Mouse (Mus musculus) left cerebral cortex, postnatal 36 days (tissue): Measurements from ENCODE around the gene Cfap65. TPM values are rescaled to one million over a fixed set of nuclear protein-coding genes. Genes with fewer than 3 reads are reported as not detected.

Experiments
- DNase-seq, 2 experiments: peaks; one replicate each; pipeline ENCODE4 v3.0.0; 2021 to 2022; ENCODE audit warnings: low spot score in 2 of 2, mixed read lengths in 1 of 2
- intact Hi-C: fragments of 180-260 bp; cut with DNase I; formaldehyde crosslinking; loops from one replicate; pipeline ENCODE4 v1.15.1; 2025
- total RNA-seq, 2 experiments: library from RNA; stranded (reverse); gene quantifications; 2 replicates each; pipeline ENCODE4 v1.2.3; 2021

Gene Cfap65
- total RNA-seq, 2 experiments from 2014 or later: 1.7 to 2.6 TPM

DNA sequence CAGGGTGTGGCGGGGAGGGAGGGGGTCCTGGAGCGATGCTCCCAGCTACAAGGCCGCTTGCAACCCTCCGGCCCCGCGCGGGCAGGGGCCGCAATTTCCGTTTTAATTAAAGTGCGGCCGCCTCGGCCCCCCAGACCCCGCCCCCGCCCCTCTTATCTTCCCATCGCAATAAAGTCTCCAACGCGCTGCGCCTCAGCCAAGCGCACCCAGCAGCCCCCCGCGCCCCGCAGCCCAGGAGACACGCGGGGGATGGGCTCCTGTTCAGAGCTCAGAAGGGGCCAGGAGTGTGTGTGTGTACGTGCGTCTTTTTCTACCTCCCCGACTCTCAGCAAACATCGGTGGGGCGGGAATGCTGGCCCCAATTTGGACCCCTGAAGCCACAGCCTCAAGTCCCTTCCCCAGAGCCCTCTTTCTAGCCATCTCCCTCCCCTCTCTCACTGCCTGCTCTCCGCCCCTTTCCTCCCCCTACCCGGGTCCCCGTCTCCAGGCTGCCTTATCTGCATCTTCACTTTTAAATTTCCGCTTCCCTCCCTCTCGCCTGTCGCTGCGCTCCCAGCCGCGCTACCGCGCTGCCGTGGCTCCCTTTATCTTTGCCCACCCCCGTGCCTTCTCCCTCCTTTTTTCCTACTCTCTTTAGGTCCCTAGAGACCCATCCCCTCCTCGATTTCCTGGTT, 49.9 kb downstream of the Cfap65 start, which contains the start of gene Fev:
Gene Fev (minus strand): TSS at position 51 of the 674 bp plus-strand sequence.
- DNase-seq: no peak
- intact Hi-C loops: no loop called here

DNA sequence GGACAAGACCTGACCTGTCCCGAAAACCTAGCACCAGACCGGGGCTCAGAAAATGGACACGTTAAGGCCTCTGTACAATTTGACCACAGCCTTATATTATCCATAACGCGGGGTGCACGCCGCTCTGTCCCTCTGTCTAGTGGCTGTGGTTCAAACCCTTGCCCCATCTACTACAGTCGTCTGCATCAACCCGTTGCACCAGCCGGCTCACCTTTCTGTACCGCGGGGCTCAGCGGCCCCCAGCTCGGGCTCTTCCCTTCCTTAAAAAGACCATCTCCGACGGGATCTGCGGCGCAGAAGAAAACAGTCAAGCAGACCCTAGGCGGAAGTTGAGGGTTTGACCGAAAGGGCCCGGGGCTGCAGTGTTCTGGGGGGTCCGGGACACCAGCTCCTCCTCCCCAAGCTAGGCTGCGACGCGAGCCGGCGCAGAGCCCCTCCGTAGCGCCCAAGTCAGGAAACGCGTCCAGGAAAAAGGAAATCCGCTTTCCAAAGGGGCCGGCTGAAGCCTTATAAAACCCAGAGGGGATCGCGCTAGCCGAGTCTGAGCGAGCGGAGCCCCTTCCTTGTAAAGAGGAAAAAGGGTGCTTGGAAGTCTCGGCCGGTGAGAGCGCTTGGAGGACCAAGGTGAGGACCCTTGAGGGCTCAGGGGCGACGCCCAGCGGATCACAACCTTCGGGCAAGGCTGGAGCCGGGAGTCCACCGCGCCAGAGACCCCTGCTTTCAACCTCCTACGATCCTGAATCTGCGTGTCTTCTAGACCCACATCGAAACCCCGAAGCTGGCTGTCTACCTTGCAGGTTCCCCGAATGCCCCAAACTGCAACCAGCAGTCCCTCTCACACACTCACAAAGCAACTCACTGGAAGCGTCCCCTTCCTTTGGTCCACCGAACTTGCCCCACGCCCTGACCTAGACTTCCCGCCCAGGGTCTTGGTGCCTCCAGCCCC, 50.9 kb downstream of the Cfap65 start:
- intact Hi-C loops: no loop called here
- DNase-seq: no peak

DNA sequence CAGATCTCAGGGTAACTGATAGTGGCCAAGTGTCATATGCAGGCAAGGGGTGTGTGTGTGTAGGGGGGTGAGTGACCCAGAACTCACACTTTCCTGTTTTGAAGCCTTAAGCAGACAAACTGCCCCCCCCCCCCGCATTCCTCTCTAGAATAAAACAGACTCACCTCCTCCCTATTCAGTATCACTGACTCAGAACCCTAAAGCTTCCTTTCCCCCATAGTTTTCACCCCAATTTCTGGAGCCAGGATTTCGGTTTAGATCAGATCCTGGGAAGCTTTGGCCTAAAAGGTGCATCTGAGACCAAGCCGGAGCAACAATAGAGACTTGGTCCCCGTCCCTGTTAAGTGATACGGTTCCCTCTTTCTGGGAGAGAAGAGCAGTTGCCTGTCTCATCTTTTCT, 52.0 kb downstream of the Cfap65 start:
- intact Hi-C loops: loop anchor here (2.0 kb wide), 1 partner anchor 133 kb away; no protein-coding TSS in a partner anchor

DNA sequence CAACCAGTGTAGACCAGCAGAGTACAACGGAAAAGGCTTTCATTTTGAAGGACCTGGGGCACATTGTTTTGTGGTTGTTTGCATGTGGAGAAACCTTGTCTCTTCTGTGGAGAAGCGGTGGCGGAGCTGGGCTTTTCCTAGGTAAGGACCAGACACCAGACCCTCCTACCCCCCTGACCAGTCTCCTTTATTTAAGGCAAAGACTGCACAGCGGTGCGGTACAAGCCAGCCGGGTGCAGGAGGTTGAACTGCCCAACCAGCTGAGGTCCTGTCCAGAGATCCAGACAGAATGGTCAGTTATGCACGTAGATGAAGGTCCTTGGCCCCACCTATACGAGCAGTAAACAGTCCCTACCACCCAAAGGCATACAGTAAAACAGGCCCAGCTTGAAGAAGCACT, 52.6 kb downstream of the Cfap65 start:
- no peak for DNase-seq
- intact Hi-C loops: loop anchor here (2.0 kb wide), 1 partner anchor 134 kb away; no protein-coding TSS in a partner anchor

More for the DNA sequence above, 52.0 kb downstream of the Cfap65 start:
- DNase-seq: no peak

DNA sequence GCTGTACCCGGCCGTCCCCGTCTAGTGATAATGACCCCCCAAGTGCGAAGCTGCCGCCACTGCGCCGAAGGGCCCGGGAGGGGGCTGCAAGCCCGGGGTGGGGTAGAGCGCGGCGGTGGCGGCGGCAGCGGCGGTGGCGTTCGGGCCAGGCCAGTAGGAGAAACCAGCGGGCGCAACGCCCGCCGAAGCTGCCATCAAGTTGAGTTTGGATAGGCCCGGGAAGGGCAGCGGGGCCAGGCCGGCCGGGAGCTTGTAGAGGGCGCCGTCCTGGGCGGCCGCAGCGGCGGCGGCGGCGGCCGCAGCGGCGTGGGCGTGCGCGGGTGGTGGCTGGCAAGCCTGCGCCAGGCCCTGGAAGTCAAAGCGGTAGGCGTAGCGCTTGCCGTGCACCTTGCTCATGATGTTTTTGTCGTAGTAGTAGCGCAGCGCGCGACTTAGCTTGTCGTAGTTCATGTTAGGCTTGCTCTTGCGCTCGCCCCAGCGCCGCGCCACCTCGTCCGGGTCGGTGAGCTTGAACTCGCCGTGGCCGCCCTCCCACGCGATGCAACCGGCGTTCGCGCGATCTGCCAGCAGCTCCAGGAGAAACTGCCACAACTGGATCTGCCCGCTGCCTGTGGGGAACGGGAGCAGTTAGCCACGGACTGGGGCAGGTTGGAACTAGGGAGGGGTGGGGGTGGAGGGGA, 53.2 kb downstream of the Cfap65 start:
- intact Hi-C loops: loop anchor here (2.0 kb wide), 1 partner anchor 135 kb away; no protein-coding TSS in a partner anchor
- DNase-seq: peak in 1 of 2 experiments; percentile 26

DNA sequence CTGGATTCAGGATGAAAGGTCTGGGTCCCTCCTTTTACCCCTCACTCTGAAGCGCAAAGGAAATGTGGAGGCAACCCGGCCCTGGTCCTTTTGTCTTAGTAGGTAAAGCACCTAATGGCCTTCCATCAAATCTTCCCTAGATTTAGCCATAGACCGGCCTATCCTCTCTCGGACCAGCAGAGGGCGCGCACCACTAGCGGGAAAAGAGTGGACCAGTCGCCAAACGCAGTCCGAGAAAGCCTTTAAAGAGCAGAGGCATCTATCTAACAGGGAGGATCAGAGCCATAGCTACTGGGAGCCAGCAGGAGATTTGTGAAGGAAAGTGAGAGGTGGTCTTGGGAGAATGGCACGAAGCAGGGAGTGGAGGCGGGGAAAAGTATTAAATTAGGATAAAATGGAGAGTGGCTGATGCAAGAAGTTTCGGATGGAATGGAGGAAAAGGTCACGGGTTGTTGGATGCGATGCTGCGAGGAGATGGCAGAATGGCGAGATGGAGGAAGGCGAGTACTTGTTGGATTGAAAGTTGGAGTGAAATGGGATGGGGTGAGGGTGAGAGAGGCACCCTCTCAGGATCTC, 54.5 kb downstream of the Cfap65 start:
- peak; percentile 58 to 62 for DNase-seq
- intact Hi-C loops: no loop called here

DNA sequence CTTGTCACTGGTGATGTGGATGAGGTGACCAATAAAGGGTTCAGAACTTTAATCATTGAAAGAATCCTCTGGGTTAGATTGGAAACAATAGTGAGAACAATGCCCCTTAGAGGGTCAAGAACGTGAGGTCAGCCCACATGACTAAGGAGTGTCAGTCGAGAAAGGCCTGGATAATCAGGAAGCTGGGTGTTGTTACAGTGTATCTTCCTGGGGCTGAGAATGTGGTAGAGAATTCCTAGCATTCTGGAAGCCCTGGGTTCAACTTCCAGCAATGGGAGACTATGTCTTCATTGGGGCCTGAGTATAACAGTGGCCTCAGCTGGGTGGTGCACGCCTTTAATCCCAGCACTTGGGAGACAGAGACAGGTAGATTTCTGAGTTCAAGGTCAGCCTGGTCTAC, 58.2 kb downstream of the Cfap65 start:
- DNase-seq: no peak
- intact Hi-C loops: no loop called here

DNA sequence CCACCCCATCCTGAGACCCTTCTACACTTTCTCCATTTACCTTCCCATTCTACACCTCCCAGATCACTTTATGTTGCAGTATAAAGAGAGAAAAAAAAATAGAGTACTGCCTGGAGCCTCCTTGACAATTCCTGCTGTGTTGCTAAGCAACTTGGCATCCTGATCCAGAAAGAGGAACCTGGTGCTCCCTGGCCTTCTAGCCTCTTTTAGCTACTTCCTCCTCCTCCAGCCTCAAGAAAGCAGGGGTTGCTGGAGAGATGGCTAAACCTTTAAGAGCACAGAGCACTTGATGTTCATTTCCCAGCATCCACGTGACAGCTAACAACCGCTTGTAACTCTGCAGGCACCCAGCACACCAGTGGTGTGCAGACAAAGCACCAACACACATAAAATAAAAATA, 63.2 kb downstream of the Cfap65 start:
- DNase-seq: no peak
- intact Hi-C loops: no loop called here

DNA sequence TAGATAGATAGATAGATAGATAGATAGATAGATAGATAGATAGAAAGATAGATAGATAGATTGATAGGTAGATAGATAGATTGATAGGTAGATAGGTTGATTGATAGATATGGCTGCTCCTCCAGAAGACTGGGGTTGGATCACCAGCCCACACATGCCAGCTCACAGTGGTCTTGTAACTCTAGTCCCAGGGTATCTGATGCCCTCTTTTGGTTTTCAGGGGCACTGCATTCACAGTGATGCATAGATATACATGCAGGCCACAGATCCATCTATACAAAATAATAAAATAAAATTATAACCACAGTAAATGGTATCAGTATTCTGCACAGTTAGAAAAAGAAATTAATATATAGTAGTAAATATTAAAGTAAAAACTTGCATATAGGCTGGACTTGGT, 73.6 kb downstream of the Cfap65 start:
- intact Hi-C loops: no loop called here
- no peak for DNase-seq

DNA sequence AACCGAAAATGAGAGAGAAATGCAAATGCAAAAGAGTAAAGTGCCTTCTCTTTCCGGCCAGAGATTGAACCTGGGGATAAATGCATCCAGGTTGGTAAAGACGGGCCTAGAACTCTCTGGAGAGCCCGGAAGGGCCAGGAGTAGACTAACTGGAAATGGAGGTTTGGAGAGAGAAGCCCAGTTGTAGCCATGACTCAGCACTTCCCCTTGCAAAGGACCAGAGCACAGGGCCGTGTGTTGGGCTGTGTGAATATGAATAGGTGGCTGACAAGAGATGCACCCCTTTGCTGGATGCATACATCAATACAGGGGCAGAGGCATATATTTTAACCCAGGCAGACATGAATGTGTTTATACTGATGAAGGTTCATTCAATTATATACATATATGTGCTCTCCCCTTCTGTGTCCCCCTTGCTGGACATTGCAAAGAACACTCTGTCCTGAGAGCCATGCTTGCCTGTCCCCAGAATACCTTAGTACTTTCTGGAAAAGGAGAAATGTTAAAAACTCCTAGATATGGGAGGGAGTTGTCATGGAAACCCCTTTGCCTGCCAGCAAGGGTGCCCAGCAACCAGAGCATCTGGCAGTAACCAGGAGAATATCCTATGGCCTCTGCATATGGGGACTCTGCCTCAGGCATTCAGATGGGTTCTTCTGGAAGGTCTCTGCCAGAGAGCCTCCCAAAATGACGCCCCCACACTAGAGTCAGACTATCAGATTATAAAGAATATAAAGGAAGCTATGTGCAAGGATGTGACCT, 76.0 kb downstream of the Cfap65 start:
- DNase-seq: peak; percentile 34 to 45
- intact Hi-C loops: no loop called here

DNA sequence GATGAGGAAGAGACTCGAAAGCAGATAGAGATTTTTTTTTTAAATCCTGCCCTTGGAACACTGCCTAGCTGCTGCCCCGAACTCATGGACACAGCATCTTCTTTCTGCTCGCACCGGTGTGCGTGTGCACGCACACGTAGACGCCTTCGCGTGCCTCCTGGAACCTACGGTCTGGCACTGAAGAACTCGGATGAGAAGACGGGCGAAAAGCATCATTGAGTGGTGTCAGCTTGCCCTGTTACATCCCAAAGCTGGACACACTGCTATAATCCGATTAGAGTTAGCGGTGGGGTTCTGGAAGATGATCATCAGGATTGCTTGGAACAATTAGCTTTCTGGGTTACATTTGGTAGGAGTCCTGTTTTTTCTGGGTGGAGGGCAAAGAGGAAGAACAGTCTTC, 76.6 kb downstream of the Cfap65 start:
- DNase-seq: peak in 1 of 2 experiments; percentile 12
- intact Hi-C loops: no loop called here

DNA sequence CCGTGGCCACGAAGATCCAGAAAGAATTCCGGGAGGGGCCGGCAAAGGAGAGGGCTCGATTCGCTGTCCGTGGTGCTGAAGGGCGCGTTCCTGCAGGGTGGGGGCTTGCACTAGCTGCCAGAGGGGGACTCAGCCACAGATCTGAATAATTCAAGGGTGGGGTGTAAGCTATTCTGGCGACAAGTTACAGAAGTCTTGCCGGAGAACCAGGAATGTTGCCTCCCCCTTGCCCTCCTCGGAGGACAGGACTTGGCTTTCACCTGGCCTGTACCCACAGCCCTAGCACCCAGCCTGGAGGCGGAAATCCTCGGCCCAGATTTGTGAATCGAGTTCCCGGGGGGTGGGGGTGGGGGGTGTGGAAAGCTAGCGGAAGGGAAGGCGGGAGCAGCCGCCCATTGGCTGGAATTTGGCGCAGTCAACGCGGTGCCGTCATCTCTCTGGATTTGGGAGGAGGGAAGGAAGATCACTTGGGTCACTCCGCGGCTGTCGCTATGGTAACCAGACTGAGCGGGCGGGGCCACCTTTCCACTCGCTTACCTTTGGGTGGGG, 77.2 kb downstream of the Cfap65 start:
- peak; percentile 89 to 90 for DNase-seq
- intact Hi-C loops: no loop called here

DNA sequence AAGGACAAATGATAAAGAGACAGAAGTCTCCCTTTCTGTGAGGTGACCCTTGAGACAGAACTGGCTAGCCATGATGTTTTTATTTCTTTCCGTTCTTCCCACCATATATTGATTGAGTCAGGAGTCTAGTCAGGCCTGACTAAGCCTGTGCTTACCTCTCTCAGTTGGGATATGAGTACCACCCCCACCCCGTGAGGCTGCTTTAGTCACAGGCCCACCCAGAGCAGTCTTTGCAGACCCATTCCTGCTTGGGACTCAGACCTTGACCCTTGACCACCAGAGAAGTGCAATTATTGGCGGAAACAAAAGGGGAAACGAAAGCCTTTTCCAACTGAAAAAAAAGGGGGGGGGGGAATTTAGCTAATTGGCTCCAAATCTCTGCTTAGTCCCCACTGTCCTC, 77.7 kb downstream of the Cfap65 start:
- intact Hi-C loops: no loop called here
- peak in 1 of 2 experiments; percentile 20 for DNase-seq

DNA sequence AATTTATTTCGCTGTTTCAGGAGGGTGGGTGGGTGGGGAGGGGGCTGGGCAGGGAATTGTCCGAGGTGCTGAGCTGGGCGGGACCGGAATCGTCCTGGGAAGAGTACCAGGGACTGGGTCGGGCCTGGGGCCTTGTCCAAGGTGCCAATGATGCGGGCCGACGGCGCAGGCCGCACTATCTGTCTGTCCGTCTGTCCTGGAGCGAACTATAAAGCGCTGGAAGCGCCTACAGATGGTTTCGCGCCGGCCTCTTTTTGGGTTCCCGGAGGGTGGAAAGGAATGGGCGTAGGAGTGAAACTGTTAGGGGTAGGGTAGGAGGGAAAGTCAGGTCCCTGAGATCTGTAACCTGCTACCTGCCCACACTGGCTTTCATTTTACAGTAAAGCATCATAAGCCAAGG, 78.2 kb downstream of the Cfap65 start:
- peak; percentile 33 to 48 for DNase-seq

DNA sequence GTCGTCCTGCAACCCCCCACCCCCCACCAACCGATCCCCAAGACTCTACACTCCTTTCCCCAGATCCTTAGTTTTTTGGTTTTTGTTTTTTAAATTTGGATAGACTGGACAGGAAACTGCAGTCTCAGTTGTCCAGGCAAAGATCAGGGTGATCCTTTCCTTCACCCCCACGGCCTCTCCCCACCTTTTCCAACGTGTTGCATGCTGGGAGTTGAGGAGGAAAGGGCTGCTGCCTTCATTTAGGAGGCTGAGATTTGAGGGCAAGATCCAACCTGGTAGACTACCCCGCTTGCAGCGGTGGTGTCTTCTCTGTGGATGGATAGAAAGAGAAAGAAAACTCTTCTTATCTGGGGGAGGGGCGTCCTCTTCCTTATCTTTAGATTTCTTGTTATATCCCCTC, 78.6 kb downstream of the Cfap65 start:
- intact Hi-C loops: no loop called here
- DNase-seq: no peak

More for the DNA sequence above, 78.2 kb downstream of the Cfap65 start:
- intact Hi-C loops: no loop called here

DNA sequence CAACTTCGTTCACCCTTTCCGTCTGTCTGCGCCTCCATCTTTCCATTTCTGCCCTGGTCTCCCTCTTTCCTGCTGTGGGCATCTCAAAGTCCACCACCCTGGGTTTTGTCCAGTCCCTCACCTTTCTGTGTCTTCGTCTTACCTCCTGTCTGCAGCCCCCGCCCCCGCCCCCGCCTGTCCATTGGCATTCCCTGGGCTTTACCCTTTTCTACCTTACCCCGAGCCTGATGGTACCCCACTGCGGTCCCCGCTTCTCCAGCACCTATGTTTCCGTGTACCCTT, 79.0 kb downstream of the Cfap65 start:
- DNase-seq: no peak
- intact Hi-C loops: no loop called here

DNA sequence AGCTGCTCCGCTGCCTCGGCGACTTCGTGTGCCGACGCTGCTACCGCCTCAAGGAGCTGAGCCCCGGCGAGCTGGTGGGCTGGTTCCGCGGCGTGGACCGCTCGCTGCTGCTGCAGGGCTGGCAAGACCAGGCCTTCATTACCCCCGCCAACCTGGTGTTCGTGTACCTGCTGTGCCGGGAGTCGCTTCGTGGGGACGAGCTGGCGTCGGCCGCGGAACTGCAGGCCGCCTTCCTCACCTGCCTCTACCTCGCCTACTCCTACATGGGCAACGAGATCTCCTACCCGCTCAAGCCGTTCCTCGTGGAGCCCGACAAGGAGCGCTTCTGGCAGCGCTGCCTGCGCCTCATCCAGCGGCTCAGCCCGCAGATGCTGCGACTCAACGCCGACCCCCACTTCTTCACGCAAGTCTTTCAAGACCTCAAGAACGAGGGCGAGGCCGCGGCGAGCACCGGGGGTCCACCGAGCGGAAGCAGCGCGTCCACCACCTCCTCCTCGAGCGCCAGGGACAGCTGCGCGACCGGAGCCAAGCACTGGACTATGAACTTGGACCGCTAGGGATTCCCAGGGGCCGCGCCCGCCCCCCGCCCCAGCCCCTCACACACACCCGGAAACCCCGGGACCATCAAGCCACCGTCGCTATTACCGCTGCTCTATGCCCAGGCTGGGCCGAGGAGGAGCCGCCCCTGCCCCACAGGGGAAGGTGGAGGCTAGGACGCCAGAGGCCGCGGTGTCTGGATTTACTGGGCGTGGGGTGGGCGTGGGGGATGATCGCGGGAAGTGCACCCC, 79.6 kb downstream of the Cfap65 start:
- intact Hi-C loops: no loop called here
- DNase-seq: peak; percentile 33 to 44

DNA sequence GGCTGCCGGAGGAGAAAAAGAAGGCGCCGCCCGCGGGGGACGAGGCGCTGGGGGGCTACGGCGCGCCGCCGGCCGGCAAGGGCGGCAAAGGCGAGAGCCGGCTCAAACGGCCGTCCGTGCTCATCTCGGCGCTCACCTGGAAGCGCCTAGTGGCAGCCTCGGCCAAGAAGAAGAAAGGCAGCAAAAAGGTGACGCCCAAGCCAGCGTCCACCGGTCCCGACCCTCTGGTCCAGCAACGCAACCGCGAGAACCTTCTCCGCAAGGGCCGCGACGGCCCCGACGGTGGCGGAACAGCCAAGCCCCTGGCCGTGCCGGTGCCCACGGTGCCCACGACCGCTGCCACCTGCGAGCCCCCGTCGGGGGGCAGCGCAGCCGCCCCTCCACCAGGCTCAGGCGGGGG, 80.2 kb downstream of the Cfap65 start:
- intact Hi-C loops: no loop called here
- no peak for DNase-seq
